Mouse (Mus musculus) intestine, embryonic 14.5 days (tissue): Measurements from ENCODE around the gene Rpusd3. TPM values are rescaled to one million over a fixed set of nuclear protein-coding genes. Genes with fewer than 3 reads are reported as not detected.

ENCODE experiments used
- ATAC-seq: fragments of 200-750 bp; cut with Nextera tagmentation; replicated peaks from 2 replicates; pipeline ENCODE4 v1.8.0; 2017; ENCODE audit warnings: low read depth, moderate number of reproducible peaks, moderate TSS enrichment, moderate library complexity; ENCODE audit not compliant: low FRiP score, low TSS enrichment
- DNase-seq: peaks from one replicate; pipeline ENCODE4 v3.0.0-alpha.2; 2018; ENCODE audit warnings: low spot score
- H3K27ac ChIP-seq: fragments of 300-500 bp; sonication (generic); 2 replicates; pipeline ENCODE4 v1.5.1; 2014; ENCODE audit warnings: low read depth, mild to moderate bottlenecking, control low read depth
- H3K27me3 ChIP-seq: fragments of 300-500 bp; sonication (generic); replicated peaks from 2 replicates; pipeline ENCODE4 v1.6.1; 2014; ENCODE audit warnings: low read length, control low read depth; ENCODE audit not compliant: control insufficient read depth, insufficient read depth
- H3K36me3 ChIP-seq: fragments of 300-500 bp; sonication (generic); 2 replicates; pipeline ENCODE4 v1.6.1; 2014; ENCODE audit warnings: low read length, control low read depth; ENCODE audit not compliant: control insufficient read depth, insufficient read depth
- H3K4me1 ChIP-seq: fragments of 300-500 bp; sonication (generic); replicated peaks from 2 replicates; pipeline ENCODE4 v1.6.1; 2014; ENCODE audit warnings: low read length, control low read depth, mixed read lengths; ENCODE audit not compliant: control insufficient read depth, insufficient read depth
- H3K4me2 ChIP-seq: fragments of 300-500 bp; sonication (generic); 2 replicates; pipeline ENCODE4 v1.6.1; 2014; ENCODE audit warnings: low read length
- H3K4me3 ChIP-seq: fragments of 300-500 bp; sonication (generic); 2 replicates; pipeline ENCODE4 v1.5.1; 2014; ENCODE audit warnings: low read depth, low read length, control low read depth, mixed read lengths
- H3K9ac ChIP-seq: fragments of 300-500 bp; sonication (generic); 2 replicates; pipeline ENCODE4 v1.6.1; 2014; ENCODE audit warnings: mild to moderate bottlenecking, low read length
- H3K9me3 ChIP-seq: fragments of 300-500 bp; sonication (generic); 2 replicates; pipeline ENCODE4 v1.6.1; 2016; ENCODE audit warnings: low read length, control low read depth; ENCODE audit not compliant: control insufficient read depth
- WGBS: fragments of 180-500 bp; shearing (Covaris S2); extraction: QIAGEN DNeasy Blood & Tissue Kit; methylation state at CpG from one replicate; pipeline ENCODE4 v1.1.7; 2014; 5-methylcytosine and 5-hydroxymethylcytosine counted together
- polyA plus RNA-seq: library from polyadenylated mRNA; unstranded; fragments of >200 nt; fragmentation: Nextera tagmentation; extraction: Ambion mirVana; gene quantifications from 2 replicates; pipeline ENCODE4 v1.2.1, GENCODE M21; 2014

The Rpusd3 gene
- polyA plus RNA-seq = 21.9 and 27.4 TPM in 2 replicates

- peak; percentile 100 for DNase-seq
- WGBS = under 1% methylated on average over 25 of the region's 25 CpGs
- H3K27ac ChIP-seq = no peak within 1 kb of the TSS
Observed at GRCm38 (mm10) chr6:113419199-113419587, at the start of gene Rpusd3. TSS of gene Rpusd3 (minus strand) at chr6:113419340.

DNA sequence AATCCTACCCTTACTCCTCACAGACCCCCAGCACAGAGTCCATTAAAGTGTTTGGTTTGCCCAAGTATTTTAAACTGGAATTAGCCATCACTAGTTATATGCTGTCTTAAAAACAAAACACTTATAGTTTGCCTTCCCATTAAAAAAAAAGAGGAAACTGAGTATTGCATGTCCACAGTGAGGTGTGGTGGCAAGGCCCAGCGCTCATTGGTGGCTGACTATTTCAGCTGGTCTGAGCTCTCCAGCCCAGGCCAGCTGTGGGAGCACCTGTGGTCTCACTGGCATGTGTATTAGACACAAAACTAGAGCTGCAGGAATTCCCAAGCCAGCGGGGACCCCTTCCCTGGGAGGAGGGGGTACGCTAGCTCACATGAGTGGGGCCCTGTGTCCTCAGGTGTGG lies 49.4 kb upstream of the Rpusd3 start:
- H3K9ac ChIP-seq = no peak overlapping the region
- H3K4me2 ChIP-seq = no peak overlapping the region
- no peak for ATAC-seq
- no peak overlapping the region for H3K27ac ChIP-seq
- DNase-seq = no peak
- 84% methylated on average over 3 of the region's 3 CpGs for WGBS
- no peaks in the 10 kb centered on the region for H3K36me3 ChIP-seq
- H3K9me3 ChIP-seq = no peaks in the 10 kb centered on the region
- H3K27me3 ChIP-seq = 0 out of 2 replicates have a peak, but pooled peaks cover 9% of the 10 kb centered on the region
- H3K4me3 ChIP-seq = no peak overlapping the region
- H3K4me1 ChIP-seq = 0 out of 2 replicates have a peak, but pooled peaks cover 16% of the 10 kb centered on the region

More at GRCm38 (mm10) chr6:113419199-113419587, at the start of gene Rpusd3:
- Histone ChIP-seq H3K36me3 (peaks cover 17% of the 10 kb centered on the region), H3K9ac (peak within 1 kb of the TSS; percentile 69), H3K9me3 (no peaks in the 10 kb centered on the region), H3K4me3 (peak within 1 kb of the TSS; percentile 68), H3K27me3 (no peaks in the 10 kb centered on the region), H3K4me2 (peak within 1 kb of the TSS; percentile 91), H3K4me1 (no peaks in the 10 kb centered on the region)
- peak; percentile 97 for ATAC-seq

DNA sequence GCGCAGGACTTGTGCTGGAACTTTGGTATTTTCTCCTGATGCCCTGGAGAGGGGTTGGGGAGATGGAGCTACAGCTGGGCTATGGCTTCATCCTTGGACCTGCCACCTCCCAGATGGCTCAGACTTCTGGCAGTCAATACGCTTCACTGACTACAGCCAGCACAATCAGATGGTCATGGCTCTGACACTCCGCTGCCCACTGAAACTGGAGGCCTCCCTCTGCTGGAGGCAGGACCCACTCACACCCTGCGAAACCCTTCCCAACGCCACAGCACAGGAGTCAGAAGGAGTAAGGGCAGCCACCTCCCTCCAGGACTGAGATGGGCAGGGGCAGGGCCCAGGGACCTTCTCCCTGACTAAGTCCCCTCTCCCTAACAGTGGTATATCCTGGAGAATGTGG lies 46.5 kb upstream of the Rpusd3 start:
- WGBS = 64% methylated on average over 5 of the region's 5 CpGs
- ATAC-seq = no peak
- Histone ChIP-seq H3K27ac (no peak overlapping the region), H3K9me3 (no peaks in the 10 kb centered on the region), H3K4me1 (0 out of 2 replicates have a peak, but pooled peaks cover 4% of the 10 kb centered on the region), H3K9ac (no peak overlapping the region), H3K4me3 (no peak overlapping the region), H3K4me2 (no peak overlapping the region), H3K36me3 (no peaks in the 10 kb centered on the region), H3K27me3 (0 out of 2 replicates have a peak, but pooled peaks cover 5% of the 10 kb centered on the region)
- no peak for DNase-seq

DNA sequence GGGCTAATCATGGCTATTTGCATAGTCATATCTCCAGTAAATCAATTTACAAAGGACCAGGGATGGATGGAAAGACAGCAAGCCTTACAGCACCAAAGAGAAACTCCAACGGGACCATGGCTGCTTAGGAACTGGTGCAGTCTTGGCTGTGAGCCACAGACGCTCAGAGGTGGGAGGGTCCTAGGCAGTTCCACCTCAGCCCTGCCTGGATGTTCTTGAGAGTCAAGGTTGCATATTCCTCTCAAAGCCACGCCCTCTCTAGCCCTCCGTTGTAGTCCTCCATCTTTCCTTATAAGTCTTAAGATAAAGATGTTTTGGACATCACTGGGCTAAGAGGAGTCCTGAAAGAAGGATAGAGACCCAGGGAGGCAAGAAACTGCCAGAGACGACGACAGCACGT lies 44.9 kb upstream of the Rpusd3 start:
- Histone ChIP-seq H3K4me3 (no peak overlapping the region), H3K4me1 (0 out of 2 replicates have a peak, but pooled peaks cover 2% of the 10 kb centered on the region), H3K9ac (no peak overlapping the region), H3K9me3 (no peaks in the 10 kb centered on the region), H3K4me2 (no peak overlapping the region), H3K27ac (no peak overlapping the region), H3K27me3 (no peaks in the 10 kb centered on the region), H3K36me3 (no peaks in the 10 kb centered on the region)
- DNase-seq = no peak
- WGBS = 68% methylated on average over 7 of the region's 7 CpGs
- ATAC-seq = no peak

DNA sequence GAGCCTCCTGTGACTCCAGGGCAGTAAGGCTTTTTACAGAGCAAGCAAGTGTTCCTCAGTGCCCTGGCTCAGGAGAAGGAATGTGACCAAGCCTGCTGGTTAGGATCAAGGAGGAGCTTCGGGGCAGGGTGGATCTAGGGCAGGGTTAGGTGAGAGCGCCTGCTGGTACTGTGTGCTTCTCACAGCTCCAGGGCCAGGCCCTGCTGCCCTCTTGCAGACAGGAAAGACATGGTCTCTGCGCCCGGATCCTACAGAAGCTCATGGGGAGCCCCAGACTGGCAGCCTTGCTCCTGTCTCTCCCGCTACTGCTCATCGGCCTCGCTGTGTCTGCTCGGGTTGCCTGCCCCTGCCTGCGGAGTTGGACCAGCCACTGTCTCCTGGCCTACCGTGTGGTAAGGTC lies 39.5 kb upstream of the Rpusd3 start:
- H3K4me1 ChIP-seq = no peaks in the 10 kb centered on the region
- DNase-seq = no peak
- no peaks in the 10 kb centered on the region for H3K27me3 ChIP-seq
- no peak overlapping the region for H3K9ac ChIP-seq
- H3K9me3 ChIP-seq = no peaks in the 10 kb centered on the region
- H3K4me2 ChIP-seq = no peak overlapping the region; the same call in 1 of the 2 replicates
- WGBS = 48% methylated on average over 10 of the region's 10 CpGs
- peak; percentile 85 for ATAC-seq
- H3K4me3 ChIP-seq = no peak overlapping the region
- no peak overlapping the region for H3K27ac ChIP-seq
- H3K36me3 ChIP-seq = no peaks in the 10 kb centered on the region

DNA sequence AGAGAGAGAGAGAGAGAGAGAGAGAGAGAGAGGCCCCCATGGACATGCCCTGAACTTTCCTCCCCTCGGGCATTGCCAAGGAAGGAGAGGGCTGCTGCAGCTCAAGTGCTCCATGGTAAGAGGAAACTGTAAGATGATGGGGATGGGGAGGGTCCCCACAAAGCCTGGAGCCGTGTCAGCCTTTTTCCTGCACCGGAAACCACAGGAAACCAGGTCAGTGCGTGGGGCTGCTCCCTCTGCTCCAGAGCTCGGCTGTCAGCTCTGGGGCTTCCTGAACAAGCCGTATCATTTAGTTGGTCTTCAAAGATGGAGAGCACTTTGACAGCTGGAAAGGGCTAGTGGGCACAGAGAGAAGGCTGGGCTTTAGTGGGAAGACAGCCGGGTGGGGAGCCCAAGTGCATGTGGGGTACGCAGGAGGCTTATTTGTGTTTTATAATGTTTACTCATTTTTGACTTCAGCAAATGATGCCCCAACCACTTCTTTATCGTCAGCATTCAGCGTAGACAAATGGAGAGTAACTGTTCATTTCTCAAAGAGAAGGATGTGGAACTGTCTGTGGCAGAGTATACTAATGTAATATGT lies 38.9 kb upstream of the Rpusd3 start, which contains the start of gene Il17re:
Gene Il17re, plus strand, starts transcription at position 533 of the 583 bp plus-strand sequence.
- WGBS = 55% methylated on average over 10 of the region's 10 CpGs
- Histone ChIP-seq H3K9ac (no peak within 1 kb of the TSS), H3K27ac (no peak within 1 kb of the TSS), H3K4me2 (no peak within 1 kb of the TSS; the same call in 1 of the 2 replicates), H3K9me3 (no peaks in the 10 kb centered on the region), H3K4me3 (no peak within 1 kb of the TSS), H3K27me3 (no peaks in the 10 kb centered on the region), H3K4me1 (no peaks in the 10 kb centered on the region), H3K36me3 (no peaks in the 10 kb centered on the region)
- DNase-seq (no peak), ATAC-seq (no peak)

DNA sequence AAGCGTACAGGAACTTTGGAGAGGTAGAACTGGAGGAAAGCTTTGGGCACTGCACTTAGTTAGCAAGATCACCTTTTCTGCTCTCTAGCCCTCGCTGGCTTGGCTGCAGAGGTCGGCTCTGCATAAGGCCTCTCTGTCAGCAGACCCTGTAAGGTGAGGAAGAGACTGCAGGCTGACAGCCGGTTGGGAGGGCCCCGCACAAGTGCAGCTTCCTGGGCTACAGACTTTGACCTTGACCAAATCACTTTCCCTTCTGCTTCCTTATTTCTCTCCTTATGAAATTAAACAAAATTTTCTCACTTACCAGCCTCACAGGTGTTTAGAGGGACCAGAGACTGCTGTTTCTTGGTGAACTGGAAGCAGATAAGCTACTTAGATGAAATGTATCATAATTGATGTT lies 35.9 kb upstream of the Rpusd3 start:
- Histone ChIP-seq H3K36me3 (no peaks in the 10 kb centered on the region), H3K4me1 (no peaks in the 10 kb centered on the region), H3K9me3 (no peaks in the 10 kb centered on the region), H3K4me2 (no peak overlapping the region), H3K27ac (no peak overlapping the region), H3K9ac (no peak overlapping the region), H3K27me3 (no peaks in the 10 kb centered on the region), H3K4me3 (no peak overlapping the region)
- DNase-seq = no peak
- ATAC-seq = no peak
- WGBS = 52% methylated on average over 5 of the region's 5 CpGs

- DNase-seq (no peak), ATAC-seq (no peak)
- Histone ChIP-seq H3K27ac (no peak overlapping the region), H3K9ac (no peak overlapping the region), H3K4me2 (no peak overlapping the region), H3K4me1 (no peaks in the 10 kb centered on the region), H3K27me3 (no peaks in the 10 kb centered on the region), H3K36me3 (peaks cover 22% of the 10 kb centered on the region), H3K9me3 (no peaks in the 10 kb centered on the region), H3K4me3 (no peak overlapping the region)
- 78% methylated on average over 2 of the region's 2 CpGs for WGBS
Observed at GRCm38 (mm10) chr6:113451839-113452238, 32.7 kb upstream of the Rpusd3 start.

DNA sequence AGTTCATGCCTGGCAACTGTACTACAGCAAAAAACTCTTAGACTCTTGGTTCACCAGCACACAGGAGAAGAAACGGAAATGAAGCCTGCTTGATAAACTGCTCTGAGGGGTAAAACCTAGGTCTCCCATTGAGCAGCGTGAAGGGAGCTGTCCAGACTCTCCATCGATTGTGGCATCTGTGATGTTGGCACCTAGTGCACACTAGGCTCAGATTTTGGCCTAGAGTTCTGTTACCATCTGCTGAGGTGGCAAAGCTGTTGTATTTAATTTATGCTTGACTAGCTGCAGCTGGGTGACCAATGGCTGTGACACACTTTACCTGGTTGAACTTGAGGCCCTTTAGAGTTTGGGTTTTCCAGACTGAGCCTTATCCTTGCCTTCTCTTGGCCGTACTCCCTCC lies 28.5 kb upstream of the Rpusd3 start:
- Histone ChIP-seq H3K27ac (no peak overlapping the region), H3K9ac (no peak overlapping the region), H3K4me1 (peaks cover 7% of the 10 kb centered on the region), H3K27me3 (no peaks in the 10 kb centered on the region), H3K4me3 (no peak overlapping the region), H3K9me3 (no peaks in the 10 kb centered on the region), H3K4me2 (no peak overlapping the region), H3K36me3 (peaks cover 25% of the 10 kb centered on the region)
- DNase-seq = no peak
- no peak for ATAC-seq
- 88% methylated on average over 4 of the region's 4 CpGs for WGBS
